Mouse (Mus musculus) liver, embryonic 13.5 days (tissue): ENCODE data around the gene Chl1. TPM values are rescaled to one million over a fixed set of nuclear protein-coding genes. Genes with fewer than 3 reads are reported as not detected.

Experiments used
- ATAC-seq: fragments of 200-750 bp; cut with Nextera tagmentation; 2 replicates; pipeline ENCODE4 v1.8.0; 2017; ENCODE audit warnings: low read depth, mild to moderate bottlenecking, moderate number of reproducible peaks, moderate library complexity
- DNase-seq: peaks from one replicate; pipeline ENCODE4 v3.0.0; 2022
- H3K27ac ChIP-seq: fragments of 300-500 bp; sonication (generic); 2 replicates; pipeline ENCODE4 v1.5.1; 2015; ENCODE audit warnings: moderate library complexity, mild to moderate bottlenecking, inconsistent platforms
- H3K27me3 ChIP-seq: fragments of 300-500 bp; sonication (generic); 2 replicates; pipeline ENCODE4 v1.6.1; 2015; ENCODE audit warnings: mild to moderate bottlenecking, inconsistent platforms
- H3K36me3 ChIP-seq: fragments of 300-500 bp; sonication (generic); 2 replicates; pipeline ENCODE4 v1.6.1; 2015; ENCODE audit warnings: mild to moderate bottlenecking, inconsistent platforms
- H3K4me1 ChIP-seq: fragments of 300-500 bp; sonication (generic); replicated peaks from 2 replicates; pipeline ENCODE4 v1.6.1; 2015; ENCODE audit warnings: inconsistent platforms
- H3K4me2 ChIP-seq: fragments of 300-500 bp; sonication (generic); 2 replicates; pipeline ENCODE4 v1.6.1; 2015; ENCODE audit warnings: inconsistent platforms, mild to moderate bottlenecking, moderate library complexity
- H3K4me3 ChIP-seq: fragments of 300-500 bp; sonication (generic); replicated peaks from 2 replicates; pipeline ENCODE4 v1.5.1; 2015; ENCODE audit warnings: mild to moderate bottlenecking, inconsistent platforms
- H3K9ac ChIP-seq: fragments of 300-500 bp; sonication (generic); 2 replicates; pipeline ENCODE4 v1.6.1; 2015; ENCODE audit warnings: mild to moderate bottlenecking, inconsistent platforms
- H3K9me3 ChIP-seq: fragments of 300-500 bp; sonication (generic); replicated peaks from 2 replicates; pipeline ENCODE4 v1.6.1; 2016; ENCODE audit warnings: inconsistent platforms
- WGBS: fragments of 180-500 bp; shearing (Covaris S2); methylation state at CpG from one replicate; pipeline ENCODE4 v1.1.7; 2015; ENCODE audit not compliant: insufficient replicate concordance; 5-methylcytosine and 5-hydroxymethylcytosine counted together
- polyA plus RNA-seq: library from polyadenylated mRNA; unstranded; fragments of >200 nt; fragmentation: Nextera tagmentation; extraction: Ambion mirVana; gene quantifications from 2 replicates; pipeline ENCODE4 v1.2.1, GENCODE M21; 2015

Chl1 gene
- polyA plus RNA-seq, 1 experiment from 2014 or later = 0.13 TPM

- Histone ChIP-seq H3K9ac (no peak overlapping the region), H3K4me3 (no peak overlapping the region), H3K27me3 (no peaks in the 10 kb centered on the region), H3K4me1 (no peaks in the 10 kb centered on the region), H3K4me2 (no peak overlapping the region), H3K27ac (no peak overlapping the region), H3K9me3 (no peaks in the 10 kb centered on the region), H3K36me3 (no peaks in the 10 kb centered on the region)
- DNase-seq = no peak
- 64% methylated on average over 3 of the region's 3 CpGs for WGBS
- ATAC-seq = no peak
Measured at GRCm38 (mm10) chr6:103610656-103611055, 100.3 kb downstream of the Chl1 start.

- H3K27ac ChIP-seq = no peak overlapping the region
- H3K36me3 ChIP-seq = no peaks in the 10 kb centered on the region
- no peak for DNase-seq
- H3K4me1 ChIP-seq = no peaks in the 10 kb centered on the region
- no peak overlapping the region for H3K4me2 ChIP-seq
- H3K27me3 ChIP-seq = no peaks in the 10 kb centered on the region
- H3K9me3 ChIP-seq = no peaks in the 10 kb centered on the region
- ATAC-seq = no peak
- no peak overlapping the region for H3K4me3 ChIP-seq
- H3K9ac ChIP-seq = no peak overlapping the region
- WGBS = 82% methylated on average over 3 of the region's 3 CpGs
Measured at GRCm38 (mm10) chr6:103612626-103613025, 102.2 kb downstream of the Chl1 start.

- no peak for DNase-seq
- Histone ChIP-seq H3K4me1 (no peaks in the 10 kb centered on the region), H3K9ac (no peak overlapping the region), H3K36me3 (no peaks in the 10 kb centered on the region), H3K4me2 (no peak overlapping the region), H3K27ac (no peak overlapping the region), H3K4me3 (no peak overlapping the region), H3K27me3 (no peaks in the 10 kb centered on the region), H3K9me3 (no peaks in the 10 kb centered on the region)
- ATAC-seq = no peak
- 67% methylated on average over 3 of the region's 3 CpGs for WGBS
Measured at GRCm38 (mm10) chr6:103613714-103614113, 103.3 kb downstream of the Chl1 start.

- 32% methylated on average over 3 of the region's 3 CpGs for WGBS
- no peak for DNase-seq
- no peak overlapping the region for H3K4me2 ChIP-seq
- no peaks in the 10 kb centered on the region for H3K9me3 ChIP-seq
- no peak overlapping the region for H3K4me3 ChIP-seq
- no peaks in the 10 kb centered on the region for H3K36me3 ChIP-seq
- H3K27ac ChIP-seq = no peak overlapping the region
- H3K27me3 ChIP-seq = no peaks in the 10 kb centered on the region
- H3K4me1 ChIP-seq = no peaks in the 10 kb centered on the region
- no peak for ATAC-seq
- no peak overlapping the region for H3K9ac ChIP-seq
Measured at GRCm38 (mm10) chr6:103615924-103616602, 105.7 kb downstream of the Chl1 start.

GRCm38 (mm10) chr6:103620880-103621279, 110.5 kb downstream of the Chl1 start:
- Histone ChIP-seq H3K27ac (no peak overlapping the region), H3K9ac (no peak overlapping the region), H3K4me3 (no peak overlapping the region), H3K4me1 (no peaks in the 10 kb centered on the region), H3K9me3 (no peaks in the 10 kb centered on the region), H3K27me3 (no peaks in the 10 kb centered on the region), H3K4me2 (no peak overlapping the region), H3K36me3 (no peaks in the 10 kb centered on the region)
- 57% methylated on average over 4 of the region's 4 CpGs for WGBS
- DNase-seq (no peak), ATAC-seq (no peak)

- Histone ChIP-seq H3K27ac (no peak overlapping the region), H3K36me3 (no peaks in the 10 kb centered on the region), H3K9ac (no peak overlapping the region), H3K4me1 (no peaks in the 10 kb centered on the region), H3K27me3 (no peaks in the 10 kb centered on the region), H3K4me3 (no peak overlapping the region), H3K4me2 (no peak overlapping the region), H3K9me3 (no peaks in the 10 kb centered on the region)
- WGBS = 75% methylated on average over 3 of the region's 3 CpGs
- ATAC-seq = no peak
- no peak for DNase-seq
Measured at GRCm38 (mm10) chr6:103622117-103622713, 111.8 kb downstream of the Chl1 start.

- no peak for DNase-seq
- no peaks in the 10 kb centered on the region for H3K27me3 ChIP-seq
- ATAC-seq = no peak
Measured at GRCm38 (mm10) chr6:103632856-103633255, 122.5 kb downstream of the Chl1 start.

GRCm38 (mm10) chr6:103656778-103657177, 146.4 kb downstream of the Chl1 start:
- no peak for ATAC-seq
- Histone ChIP-seq H3K4me1 (no peaks in the 10 kb centered on the region), H3K36me3 (no peaks in the 10 kb centered on the region), H3K4me3 (no peak overlapping the region), H3K9ac (no peak overlapping the region), H3K4me2 (no peak overlapping the region), H3K27ac (no peak overlapping the region), H3K27me3 (no peaks in the 10 kb centered on the region), H3K9me3 (no peaks in the 10 kb centered on the region)
- DNase-seq = no peak
- WGBS = 68% methylated on average over 1 of the region's 1 CpGs

More at GRCm38 (mm10) chr6:103632856-103633255, 122.5 kb downstream of the Chl1 start:
- Histone ChIP-seq H3K9ac (no peak overlapping the region), H3K4me2 (no peak overlapping the region), H3K4me3 (no peak overlapping the region), H3K27ac (no peak overlapping the region), H3K36me3 (no peaks in the 10 kb centered on the region), H3K4me1 (no peaks in the 10 kb centered on the region), H3K9me3 (no peaks in the 10 kb centered on the region)
- WGBS = 46% methylated on average over 3 of the region's 3 CpGs

GRCm38 (mm10) chr6:103659173-103659572, 148.8 kb downstream of the Chl1 start:
- 78% methylated on average over 2 of the region's 2 CpGs for WGBS
- Histone ChIP-seq H3K4me3 (no peak overlapping the region), H3K36me3 (no peaks in the 10 kb centered on the region)

GRCm38 (mm10) chr6:103665206-103665605, 154.8 kb downstream of the Chl1 start:
- H3K9me3 ChIP-seq = no peaks in the 10 kb centered on the region
- WGBS = 66% methylated on average over 2 of the region's 2 CpGs
- H3K4me3 ChIP-seq = no peak overlapping the region
- no peak overlapping the region for H3K4me2 ChIP-seq
- no peaks in the 10 kb centered on the region for H3K27me3 ChIP-seq
- H3K27ac ChIP-seq = no peak overlapping the region
- H3K9ac ChIP-seq = no peak overlapping the region
- DNase-seq = no peak
- no peaks in the 10 kb centered on the region for H3K4me1 ChIP-seq
- ATAC-seq = no peak
- no peaks in the 10 kb centered on the region for H3K36me3 ChIP-seq

More at GRCm38 (mm10) chr6:103659173-103659572, 148.8 kb downstream of the Chl1 start:
- no peak overlapping the region for H3K9ac ChIP-seq
- ATAC-seq = no peak
- H3K27ac ChIP-seq = no peak overlapping the region
- no peaks in the 10 kb centered on the region for H3K9me3 ChIP-seq
- H3K27me3 ChIP-seq = no peaks in the 10 kb centered on the region
- no peak for DNase-seq
- H3K4me2 ChIP-seq = no peak overlapping the region
- no peaks in the 10 kb centered on the region for H3K4me1 ChIP-seq

- H3K36me3 ChIP-seq = no peaks in the 10 kb centered on the region
- DNase-seq (no peak), ATAC-seq (no peak)
- no peaks in the 10 kb centered on the region for H3K9me3 ChIP-seq
- H3K27me3 ChIP-seq = no peaks in the 10 kb centered on the region
- H3K4me3 ChIP-seq = no peak overlapping the region
- H3K27ac ChIP-seq = no peak overlapping the region
- WGBS = 68% methylated on average over 9 of the region's 9 CpGs
- H3K4me1 ChIP-seq = no peaks in the 10 kb centered on the region
- H3K9ac ChIP-seq = no peak overlapping the region
- H3K4me2 ChIP-seq = no peak overlapping the region
Measured at GRCm38 (mm10) chr6:103665677-103666316, 155.4 kb downstream of the Chl1 start.
